Mouse (Mus musculus) ES-E14 (cell line): Measurements from ENCODE around the gene AL732309.1. TPM values are rescaled to one million over a fixed set of nuclear protein-coding genes. Genes with fewer than 3 reads are reported as not detected.

Source experiments
- DNase-seq: peaks from one replicate; pipeline ENCODE4 v3.0.0-alpha.2; 2013; ENCODE audit warnings: low read depth, low spot score
- H3K27ac ChIP-seq: 2 replicates; pipeline ENCODE4 v1.5.1; 2012; ENCODE audit warnings: low read depth, mild to moderate bottlenecking, low read length, moderate library complexity, mixed read lengths; ENCODE audit not compliant: poor library complexity, insufficient read depth, severe bottlenecking
- H3K36me3 ChIP-seq: 2 replicates; pipeline ENCODE4 v1.6.1; 2012; ENCODE audit warnings: mild to moderate bottlenecking, low read length, moderate library complexity, mixed read lengths; ENCODE audit not compliant: control insufficient read depth, poor library complexity, insufficient read depth, severe bottlenecking
- H3K4me1 ChIP-seq, 2 experiments: fragments of 150-350 bp in 1 of 2; sonication (generic) in 1 of 2; 2 replicates each; pipeline ENCODE4 v1.6.1; 2012; ENCODE audit warnings: low read length in 2 of 2, mild to moderate bottlenecking in 1 of 2, mixed read lengths in 1 of 2; ENCODE audit not compliant: control insufficient read depth in 2 of 2, insufficient read depth in 2 of 2, poor library complexity in 1 of 2
- H3K4me3 ChIP-seq, 2 experiments: fragments of 150-350 bp in 1 of 2; sonication (generic) in 1 of 2; 2 replicates each; pipeline ENCODE4 v1.5.1; 2012; ENCODE audit warnings: low read length in 2 of 2, low read depth in 1 of 2, mild to moderate bottlenecking in 1 of 2, mixed read lengths in 1 of 2; ENCODE audit not compliant: insufficient read depth in 1 of 2, poor library complexity in 1 of 2, severe bottlenecking in 1 of 2
- H3K9ac ChIP-seq: 2 replicates; pipeline ENCODE4 v1.6.1; 2012; ENCODE audit warnings: low read depth, mild to moderate bottlenecking, low read length, mixed read lengths; ENCODE audit not compliant: poor library complexity, insufficient read depth, severe bottlenecking
- H3K9me3 ChIP-seq: fragments of 150-350 bp; sonication (generic); 2 replicates; pipeline ENCODE4 v1.6.1; 2012; ENCODE audit warnings: low read depth, mild to moderate bottlenecking, low read length; ENCODE audit not compliant: control insufficient read depth, insufficient read depth
- CHD2 ChIP-seq: IDR thresholded peaks from 2 replicates; pipeline ENCODE4 v1.6.1; 2014; ENCODE audit warnings: mild to moderate bottlenecking, low read depth, low read length, inconsistent platforms
- HCFC1 ChIP-seq: IDR thresholded peaks from 2 replicates; pipeline ENCODE4 v1.6.1; 2012; ENCODE audit warnings: low read length, inconsistent platforms, borderline replicate concordance; ENCODE audit not compliant: insufficient read depth
- MAFK ChIP-seq: IDR thresholded peaks from 2 replicates; pipeline ENCODE4 v1.6.1; 2014; ENCODE audit warnings: mild to moderate bottlenecking, low read depth, low read length, inconsistent platforms; ENCODE audit not compliant: insufficient read depth
- ZC3H11A ChIP-seq: IDR thresholded peaks from 2 replicates; pipeline ENCODE4 v1.6.1; 2012; ENCODE audit warnings: low read depth, mild to moderate bottlenecking, inconsistent platforms, low read length, borderline replicate concordance
- ZNF384 ChIP-seq: IDR thresholded peaks from 2 replicates; pipeline ENCODE4 v1.6.1; 2012; ENCODE audit warnings: low read depth, low read length, inconsistent platforms
- in situ Hi-C, 2 experiments: fragments of 600-800 bp; cut with MboI; formaldehyde crosslinking; loops; one replicate each; pipeline ENCODE4 v1.15.1; 2025; ENCODE audit warnings: low sequenced_read_pairs in 2 of 2, inconsistent platforms in 1 of 2; ENCODE audit not compliant: unreplicated experiment in 2 of 2
- total RNA-seq: library from RNA; depleted of rRNA; stranded (reverse); fragments of 300-350 nt; gene quantifications from 2 replicates; pipeline ENCODE4 v1.2.3, GENCODE M21; 2012

AL732309.1 gene
- total RNA-seq, 1 experiment, result 14.5 TPM

- Histone ChIP-seq H3K9ac (no peak overlapping the region), H3K4me1 (peaks cover 6 to 39% of the 10 kb centered on the region in 2 experiments), H3K9me3 (no peaks in the 10 kb centered on the region), H3K4me3 (no peak overlapping the region), H3K36me3 (no peaks in the 10 kb centered on the region), H3K27ac (no peak overlapping the region)
- in situ Hi-C loops, result no loop called here
- no peak for DNase-seq
- no peak for TF ChIP-seq CHD2
These were observed 12.0 kb downstream of the AL732309.1 start for GRCm38 (mm10) chr2:25234551-25235220.

- no peak within 1 kb of the TSS for H3K9ac ChIP-seq
- no peak for DNase-seq
- no peaks in the 10 kb centered on the region for H3K9me3 ChIP-seq
- H3K4me3 ChIP-seq, result no peak within 1 kb of the TSS
- H3K27ac ChIP-seq, result no peak within 1 kb of the TSS
- H3K36me3 ChIP-seq, result no peaks in the 10 kb centered on the region
- no peak for TF ChIP-seq ZC3H11A
- TF ChIP-seq HCFC1, result no peak
- no peak for TF ChIP-seq MAFK
- no peak for TF ChIP-seq ZNF384
- TF ChIP-seq CHD2, result no peak
- in situ Hi-C loops, result no loop called here
- peaks cover 6 to 38% of the 10 kb centered on the region in 2 experiments for H3K4me1 ChIP-seq
These were observed 12.6 kb downstream of the AL732309.1 start, which contains the start of gene Slc34a3 for GRCm38 (mm10) chr2:25234050-25234449. TSS of gene Slc34a3 (minus strand) at chr2:25234364.

- DNase-seq, result no peak
- no peak overlapping the region for H3K9ac ChIP-seq
- TF ChIP-seq HCFC1, result no peak
- TF ChIP-seq CHD2, result no peak
- TF ChIP-seq ZNF384, result no peak
- TF ChIP-seq ZC3H11A, result no peak
- no peak for TF ChIP-seq MAFK
- H3K4me3 ChIP-seq, result no peak overlapping the region
- in situ Hi-C loops, result no loop called here
- peaks cover 6 to 41% of the 10 kb centered on the region in 2 experiments for H3K4me1 ChIP-seq
- H3K9me3 ChIP-seq, result no peaks in the 10 kb centered on the region
- no peak overlapping the region for H3K27ac ChIP-seq
- H3K36me3 ChIP-seq, result no peaks in the 10 kb centered on the region
These were observed 13.2 kb downstream of the AL732309.1 start for GRCm38 (mm10) chr2:25233421-25233820.

DNA sequence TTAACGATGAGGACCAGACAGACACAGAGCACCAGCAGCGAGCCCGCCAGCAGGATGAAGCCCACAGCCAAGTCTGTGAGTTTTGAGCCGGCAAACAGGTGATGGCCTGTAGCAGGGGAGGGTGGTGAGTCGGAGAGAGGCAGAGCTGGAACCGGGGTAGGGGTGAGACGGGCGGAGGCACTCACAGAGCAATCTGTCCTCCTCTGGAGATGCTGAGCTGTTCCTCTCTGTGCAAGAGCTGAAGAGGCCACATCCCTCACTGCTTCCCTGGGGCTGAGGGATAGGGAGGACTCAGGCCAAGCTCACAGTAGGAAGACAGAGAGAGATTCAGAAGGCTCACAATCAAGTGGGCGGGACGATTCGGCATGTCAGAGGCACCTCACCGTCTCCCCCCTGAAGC, 15.6 kb downstream of the AL732309.1 start:
- no peak for TF ChIP-seq MAFK
- no peak for TF ChIP-seq ZNF384
- no peak for TF ChIP-seq CHD2
- no peak overlapping the region for H3K27ac ChIP-seq
- H3K9me3 ChIP-seq, result no peaks in the 10 kb centered on the region
- H3K4me3 ChIP-seq, result peak overlapping the region; percentile 2 to 16; a peak in 2 of 4 replicates
- in situ Hi-C loops, result no loop called here
- no peak for DNase-seq
- peak overlapping the region; percentile 42; the same call in 1 of the 2 replicates for H3K9ac ChIP-seq
- no peaks in the 10 kb centered on the region for H3K36me3 ChIP-seq
- H3K4me1 ChIP-seq, result peaks cover 6 to 31% of the 10 kb centered on the region in 2 experiments; a peak in 3 of 4 replicates

DNA sequence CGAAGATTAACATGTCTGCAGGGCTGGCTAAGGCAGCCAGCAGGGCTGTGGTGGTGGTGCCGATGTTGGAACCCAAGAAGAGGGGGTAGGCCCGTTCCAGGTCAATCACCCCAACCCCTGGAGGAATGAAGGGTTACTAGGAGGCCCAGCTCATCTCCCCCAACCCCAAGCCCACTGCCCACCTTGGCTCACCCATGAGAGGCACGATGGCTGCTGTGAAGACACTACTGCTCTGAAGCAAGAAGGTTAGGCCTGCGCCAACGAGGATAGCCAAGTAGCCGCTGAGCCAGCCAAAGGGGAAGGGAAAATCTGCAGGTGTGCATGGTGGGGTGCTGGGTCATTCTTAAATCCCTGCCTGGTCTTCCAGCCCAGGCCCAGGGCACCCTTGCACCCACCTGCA, 16.1 kb downstream of the AL732309.1 start:
- TF ChIP-seq ZC3H11A, result no peak
- TF ChIP-seq ZNF384, result no peak
- TF ChIP-seq HCFC1, result no peak
- TF ChIP-seq CHD2, result no peak
- no peak for TF ChIP-seq MAFK
- H3K27ac ChIP-seq, result no peak overlapping the region
- H3K4me1 ChIP-seq, result peaks cover 9 to 28% of the 10 kb centered on the region in 2 experiments; a peak in 3 of 4 replicates
- H3K9ac ChIP-seq, result peak overlapping the region; percentile 42; the same call in 1 of the 2 replicates
- in situ Hi-C loops, result no loop called here
- no peak for DNase-seq
- no peaks in the 10 kb centered on the region for H3K9me3 ChIP-seq
- H3K36me3 ChIP-seq, result no peaks in the 10 kb centered on the region
- peak overlapping the region; percentile 2 to 16; a peak in 2 of 4 replicates for H3K4me3 ChIP-seq
